Mouse (Mus musculus) embryo, embryonic 10 days (tissue): ENCODE measurements at regions not wholly inside any gene's neighbourhood (a gene's known extent, or its start where the extent isn't known, plus 50 kb on each side); places are given as distances from the start of the nearest gene placed in this dataset.
A peak's percentile ranks its signal among the peaks of the same experiment; 100 is the strongest.

Source experiments
- DNase-seq: peaks from one replicate; pipeline ENCODE4 v3.0.0-alpha.2; 2015; ENCODE audit warnings: low spot score

GRCm38 (mm10) chr13:118193951-118194696 is 192.3 kb upstream of the B430218F22Rik start:
- DNase-seq: no peak

DNA sequence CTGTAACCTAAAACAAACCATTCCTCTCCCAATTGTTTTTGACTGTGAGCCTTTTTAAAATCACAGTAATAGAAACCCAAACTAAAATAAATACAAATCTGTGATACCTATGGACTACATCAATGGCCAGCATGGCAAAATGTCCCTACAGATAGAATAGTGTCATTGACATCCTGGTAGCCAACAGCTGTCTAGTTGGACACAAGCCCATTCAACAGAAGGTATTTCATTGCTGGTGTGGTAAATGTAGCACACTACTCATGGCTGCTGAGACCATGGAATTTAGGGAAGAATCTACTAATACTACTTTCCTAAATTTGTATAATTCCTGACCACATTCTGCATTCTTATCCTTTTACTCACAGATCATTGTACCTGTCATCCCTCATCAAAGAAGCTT is 178.3 kb upstream of the B430218F22Rik start:
- no peak for DNase-seq

DNA sequence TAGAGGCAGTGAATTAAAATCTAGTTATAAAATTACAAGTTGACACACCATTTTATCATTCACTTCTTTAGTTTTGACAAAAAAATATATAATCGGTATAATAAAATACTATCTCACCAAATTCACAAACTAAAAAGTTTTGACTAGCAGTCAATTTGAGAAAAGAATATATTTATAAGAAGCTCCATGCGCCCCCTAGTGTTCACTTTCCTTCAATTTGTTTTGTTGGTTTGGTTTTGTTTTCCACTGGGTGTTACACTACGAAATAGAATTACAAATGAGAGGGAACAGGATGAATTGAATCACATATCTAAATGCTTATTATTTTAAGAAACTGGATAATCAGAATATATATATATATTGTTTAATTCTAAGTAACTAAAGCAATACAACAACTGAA is 159.1 kb upstream of the B430218F22Rik start:
- peak; percentile 29 for DNase-seq

- no peak for DNase-seq
These were observed 148.5 kb upstream of the B430218F22Rik start for GRCm38 (mm10) chr13:118237968-118238367.

DNA sequence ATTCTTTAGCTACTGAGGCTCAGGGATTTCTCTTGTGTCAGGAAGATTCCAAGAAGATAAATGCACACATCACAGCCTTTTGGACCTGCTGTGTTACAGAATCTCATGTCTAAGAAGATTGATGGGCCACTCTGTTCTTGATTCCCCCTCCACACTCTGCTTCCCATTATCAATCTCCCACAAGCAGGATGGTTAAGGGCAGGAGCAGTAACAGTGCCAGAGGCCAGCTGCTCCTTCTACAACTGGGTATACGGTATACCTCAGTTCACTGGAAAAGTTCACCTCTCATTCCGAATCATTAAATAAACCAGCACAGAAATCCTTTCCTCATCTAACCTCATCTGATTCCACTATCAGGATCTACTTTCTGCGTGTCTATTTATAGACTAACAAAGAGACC is 141.8 kb upstream of the B430218F22Rik start:
- DNase-seq: no peak

GRCm38 (mm10) chr13:118245546-118245945 is 140.9 kb upstream of the B430218F22Rik start:
- no peak for DNase-seq

DNA sequence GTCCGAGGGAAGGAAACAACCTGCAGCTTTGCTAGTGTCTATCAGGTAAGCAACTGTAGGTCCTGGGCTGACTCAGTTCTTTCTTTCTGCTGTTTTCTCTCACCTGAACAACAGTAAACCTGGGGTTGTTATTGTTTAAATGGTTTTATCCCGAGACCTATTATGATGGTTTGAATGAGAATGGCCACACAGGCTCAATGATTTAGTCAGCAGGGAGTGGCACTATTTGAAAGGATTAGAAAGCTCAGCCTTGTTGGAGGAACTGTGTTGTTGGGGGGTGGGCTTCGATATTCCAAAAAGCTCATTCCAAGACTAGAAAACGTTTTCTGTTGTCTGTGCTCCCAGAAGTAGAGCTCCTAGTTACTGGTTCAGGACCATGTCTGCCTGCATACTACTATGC is 126.8 kb upstream of the B430218F22Rik start:
- DNase-seq: no peak

DNA sequence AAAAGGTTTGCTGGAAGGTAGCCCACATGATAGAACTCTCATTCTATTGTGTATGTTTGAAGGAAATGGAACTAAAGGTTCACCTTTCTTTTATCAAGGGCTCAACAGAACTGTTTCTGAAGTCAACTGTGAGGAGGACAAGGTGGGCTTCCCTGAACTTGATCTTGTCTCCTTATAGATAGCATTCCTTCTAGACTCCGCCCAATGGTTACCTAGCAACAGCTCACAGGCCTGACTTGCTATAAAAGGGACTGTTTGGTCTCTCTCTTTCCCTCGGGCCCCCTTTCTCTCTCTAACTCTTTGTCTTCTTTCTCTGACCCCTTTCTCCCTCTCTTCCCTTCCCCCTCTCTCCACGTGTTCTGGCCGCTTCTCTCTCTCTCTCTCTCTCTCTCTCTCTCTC is 123.5 kb upstream of the B430218F22Rik start:
- peak; percentile 23 for DNase-seq

GRCm38 (mm10) chr13:118265763-118266520 is 120.5 kb upstream of the B430218F22Rik start:
- DNase-seq: no peak

DNA sequence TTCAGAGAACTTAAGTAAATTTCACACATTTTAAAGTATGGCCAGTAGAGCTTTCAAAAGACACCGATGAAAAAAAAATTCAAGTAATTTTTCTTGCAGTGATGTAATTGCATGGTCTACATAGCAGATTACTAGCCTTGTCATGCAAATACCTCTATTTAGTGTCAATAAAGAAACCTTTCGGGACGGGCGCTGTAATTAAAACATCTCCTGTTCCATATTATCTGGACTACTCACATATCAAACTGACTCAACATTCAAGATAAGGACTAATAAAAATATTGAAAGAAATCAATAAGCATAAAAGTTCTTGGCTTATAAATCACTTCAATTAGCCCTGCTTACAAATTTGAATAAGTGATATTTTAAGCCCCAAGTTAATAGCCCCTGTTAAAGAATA is 113.5 kb upstream of the B430218F22Rik start:
- no peak for DNase-seq

- no peak for DNase-seq
These were observed 105.5 kb upstream of the B430218F22Rik start for GRCm38 (mm10) chr13:118280956-118281355.

- no peak for DNase-seq
These were observed 92.7 kb upstream of the B430218F22Rik start for GRCm38 (mm10) chr13:118293728-118294127.

DNA sequence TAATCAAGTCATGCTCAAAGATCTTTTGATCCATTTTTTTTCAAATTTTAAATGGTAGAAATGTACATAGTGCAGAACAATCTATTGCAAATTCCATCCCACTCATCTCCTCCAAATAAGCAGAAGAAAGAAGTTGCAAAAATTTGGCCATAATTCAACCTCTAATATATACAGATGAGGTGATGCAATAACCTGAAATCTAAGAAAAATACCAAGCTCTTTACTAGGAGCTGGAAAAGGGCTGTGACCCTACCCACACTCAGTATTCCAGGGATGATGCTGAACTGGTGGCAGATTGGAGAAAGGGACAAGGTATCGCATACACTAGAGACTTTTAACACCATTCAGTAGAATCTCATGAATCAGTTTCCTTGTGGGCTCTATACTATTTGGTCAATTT is 76.3 kb upstream of the B430218F22Rik start:
- no peak for DNase-seq

DNA sequence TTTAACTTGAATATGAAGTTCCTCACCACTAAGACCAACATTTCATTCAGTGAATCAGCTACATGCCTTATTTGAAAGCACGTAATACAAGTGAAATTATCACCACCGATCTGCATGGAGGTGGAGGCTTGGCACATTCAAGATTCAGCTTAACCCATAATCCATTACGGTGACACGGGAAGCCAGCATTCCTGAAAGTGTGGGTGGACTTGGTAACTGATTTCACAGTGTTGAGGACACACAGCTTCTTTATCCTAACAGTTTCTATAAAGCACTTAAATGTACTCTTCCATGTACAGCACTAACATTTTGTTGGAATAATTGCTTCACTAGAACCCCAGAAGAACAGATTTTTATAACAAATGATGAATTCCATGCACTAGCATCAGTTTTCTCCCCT is 72.8 kb upstream of the B430218F22Rik start:
- DNase-seq: no peak
